Mouse (Mus musculus) forebrain, embryonic 14.5 days (tissue): ENCODE data around the gene Tuba4a. TPM values are rescaled to one million over a fixed set of nuclear protein-coding genes. Genes with fewer than 3 reads are reported as not detected.

Experiments used
- ATAC-seq: fragments of 200-750 bp; cut with Nextera tagmentation; 2 replicates; pipeline ENCODE4 v1.8.0; 2017; ENCODE audit warnings: mild to moderate bottlenecking, moderate library complexity
- DNase-seq: peaks from one replicate; pipeline ENCODE4 v3.0.0-alpha.2; 2015; ENCODE audit warnings: low spot score
- H3K27ac ChIP-seq: fragments of 300-500 bp; sonication (generic); 2 replicates; pipeline ENCODE4 v1.5.1; 2014; ENCODE audit warnings: low read depth, mild to moderate bottlenecking, control low read depth, low read length, moderate library complexity
- H3K27me3 ChIP-seq: fragments of 300-500 bp; sonication (generic); replicated peaks from 2 replicates; pipeline ENCODE4 v1.6.1; 2014; ENCODE audit warnings: low read length, control low read depth, mixed read lengths; ENCODE audit not compliant: control insufficient read depth, insufficient read depth
- H3K36me3 ChIP-seq: fragments of 300-500 bp; sonication (generic); 2 replicates; pipeline ENCODE4 v1.6.1; 2014; ENCODE audit warnings: low read length, control low read depth; ENCODE audit not compliant: control insufficient read depth, insufficient read depth
- H3K4me1 ChIP-seq: fragments of 300-500 bp; sonication (generic); 2 replicates; pipeline ENCODE4 v1.6.1; 2014; ENCODE audit warnings: antibody characterized with exemption, low read length, control low read depth; ENCODE audit not compliant: control insufficient read depth, insufficient read depth
- H3K4me2 ChIP-seq: fragments of 300-500 bp; sonication (generic); 2 replicates; pipeline ENCODE4 v1.6.1; 2014; ENCODE audit warnings: mild to moderate bottlenecking, control low read depth, low read length
- H3K4me3 ChIP-seq: fragments of 300-500 bp; sonication (generic); 2 replicates; pipeline ENCODE4 v1.5.1; 2014; ENCODE audit warnings: low read depth, low read length, control low read depth
- H3K9ac ChIP-seq: fragments of 300-500 bp; sonication (generic); 2 replicates; pipeline ENCODE4 v1.6.1; 2014; ENCODE audit warnings: mild to moderate bottlenecking, low read length, control low read depth, moderate library complexity
- H3K9me3 ChIP-seq: fragments of 300-500 bp; sonication (generic); replicated peaks from 2 replicates; pipeline ENCODE4 v1.6.1; 2016; ENCODE audit warnings: low read length, control low read depth, mixed read lengths; ENCODE audit not compliant: control insufficient read depth
- WGBS: fragments of 180-500 bp; shearing (Covaris S2); extraction: QIAGEN DNeasy Blood & Tissue Kit; methylation state at CpG from one replicate; pipeline ENCODE4 v1.1.7; 2014; 5-methylcytosine and 5-hydroxymethylcytosine counted together
- polyA plus RNA-seq: library from polyadenylated mRNA; unstranded; fragments of >200 nt; fragmentation: Nextera tagmentation; extraction: Ambion mirVana; gene quantifications from 2 replicates; pipeline ENCODE4 v1.2.1, GENCODE M21; 2014

The Tuba4a gene
- polyA plus RNA-seq, 1 experiment from 2014 or later = 21.3 TPM

GRCm38 (mm10) chr1:75252308-75252707, 32.6 kb upstream of the Tuba4a start:
- H3K27ac ChIP-seq = no peak overlapping the region
- no peaks in the 10 kb centered on the region for H3K9me3 ChIP-seq
- DNase-seq (no peak), ATAC-seq (no peak)
- no peak overlapping the region for H3K4me3 ChIP-seq
- no peaks in the 10 kb centered on the region for H3K36me3 ChIP-seq
- H3K4me1 ChIP-seq = peaks cover 15% of the 10 kb centered on the region; the same call in 1 of the 2 replicates
- H3K9ac ChIP-seq = no peak overlapping the region
- H3K4me2 ChIP-seq = no peak overlapping the region
- 72% methylated on average over 13 of the region's 13 CpGs for WGBS
- H3K27me3 ChIP-seq = no peaks in the 10 kb centered on the region

DNA sequence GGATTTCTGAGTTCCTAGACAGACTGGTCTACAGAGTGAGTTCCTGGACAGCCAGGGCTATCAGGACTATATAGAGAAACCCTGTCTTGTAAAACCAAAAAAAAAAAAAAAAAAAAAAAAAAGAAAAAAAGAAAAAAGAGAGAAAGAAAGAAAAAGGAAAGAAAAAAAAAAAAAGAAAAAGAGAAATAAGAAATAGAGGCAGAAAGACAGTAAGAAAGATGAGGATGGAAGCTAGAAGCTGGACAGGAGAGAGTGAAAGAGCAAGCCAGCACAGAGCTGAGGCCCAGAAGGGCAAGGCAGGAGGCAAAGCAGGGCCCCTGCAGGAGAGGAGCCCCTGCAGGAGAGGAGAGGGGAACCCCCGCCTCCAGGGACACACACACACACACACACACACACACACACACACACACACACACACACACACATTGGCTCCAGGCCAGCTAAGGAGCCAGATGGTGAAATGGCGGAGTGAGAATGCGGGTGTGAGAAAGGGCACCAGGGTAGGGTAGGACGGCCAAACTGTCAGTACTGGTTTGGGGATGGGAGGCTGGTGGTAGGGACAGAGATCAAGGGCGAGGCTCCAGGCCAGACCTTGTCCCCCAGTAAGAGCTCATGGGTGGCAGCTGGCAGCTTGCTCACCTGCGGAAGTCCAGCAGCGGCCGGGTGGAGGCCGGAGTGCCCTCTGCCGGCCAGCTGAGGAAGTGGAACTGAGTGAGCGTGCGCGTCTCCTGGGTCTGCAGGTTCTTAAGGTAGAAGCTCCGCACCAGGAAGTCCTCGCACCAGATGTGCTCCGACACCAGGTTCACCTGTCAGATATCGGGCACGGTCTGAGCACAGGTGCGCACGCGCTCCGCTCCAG, 31.7 kb upstream of the Tuba4a start:
- DNase-seq (peak; percentile 70), ATAC-seq (peak; percentile 40)
- no peaks in the 10 kb centered on the region for H3K9me3 ChIP-seq
- H3K36me3 ChIP-seq = no peaks in the 10 kb centered on the region
- H3K9ac ChIP-seq = no peak overlapping the region
- peak overlapping the region; percentile 5; the same call in 1 of the 2 replicates for H3K27ac ChIP-seq
- H3K4me3 ChIP-seq = no peak overlapping the region
- WGBS = 2% methylated on average over 21 of the region's 22 CpGs
- peaks cover 16% of the 10 kb centered on the region; the same call in 1 of the 2 replicates for H3K4me1 ChIP-seq
- H3K4me2 ChIP-seq = peak overlapping the region; percentile 50
- no peaks in the 10 kb centered on the region for H3K27me3 ChIP-seq

DNA sequence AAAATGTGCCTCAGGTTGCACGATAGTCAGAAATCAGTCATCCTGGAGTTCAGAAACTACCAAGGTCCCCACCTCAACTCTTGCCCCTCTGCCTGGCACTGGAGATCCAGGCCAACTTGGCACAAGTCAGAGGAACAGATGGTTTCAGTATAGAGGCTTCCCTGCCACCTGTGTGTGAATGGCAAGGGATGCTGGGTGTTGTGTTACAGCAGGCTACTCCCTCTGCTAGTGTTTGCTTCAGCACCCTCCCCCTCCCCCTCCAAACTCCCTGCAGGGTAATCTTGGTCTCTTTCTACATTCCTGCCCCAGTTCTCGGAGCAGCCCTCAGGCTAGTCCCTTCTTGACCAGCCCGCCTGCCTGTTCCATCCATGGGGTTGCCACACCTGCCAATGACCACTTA, 30.8 kb upstream of the Tuba4a start:
- no peak overlapping the region; the same call in 1 of the 2 replicates for H3K27ac ChIP-seq
- H3K9ac ChIP-seq = no peak overlapping the region
- peaks cover 16% of the 10 kb centered on the region; the same call in 1 of the 2 replicates for H3K4me1 ChIP-seq
- no peaks in the 10 kb centered on the region for H3K36me3 ChIP-seq
- peak; percentile 24; the same call in 1 of the 2 replicates for ATAC-seq
- H3K9me3 ChIP-seq = no peaks in the 10 kb centered on the region
- 48% methylated on average over 3 of the region's 3 CpGs for WGBS
- peak; percentile 59 for DNase-seq
- no peak overlapping the region for H3K4me3 ChIP-seq
- no peak overlapping the region for H3K4me2 ChIP-seq
- H3K27me3 ChIP-seq = no peaks in the 10 kb centered on the region

- no peak overlapping the region for H3K27ac ChIP-seq
- H3K4me2 ChIP-seq = no peak overlapping the region
- peak; percentile 28 for DNase-seq
- H3K9ac ChIP-seq = no peak overlapping the region
- H3K4me3 ChIP-seq = no peak overlapping the region
- peaks cover 16% of the 10 kb centered on the region; the same call in 1 of the 2 replicates for H3K4me1 ChIP-seq
- peaks cover 8% of the 10 kb centered on the region; the same call in 1 of the 2 replicates for H3K36me3 ChIP-seq
- WGBS = 50% methylated on average over 9 of the region's 9 CpGs
- no peaks in the 10 kb centered on the region for H3K27me3 ChIP-seq
- no peak for ATAC-seq
- H3K9me3 ChIP-seq = no peaks in the 10 kb centered on the region
Measured at GRCm38 (mm10) chr1:75248041-75248772, 28.5 kb upstream of the Tuba4a start.

DNA sequence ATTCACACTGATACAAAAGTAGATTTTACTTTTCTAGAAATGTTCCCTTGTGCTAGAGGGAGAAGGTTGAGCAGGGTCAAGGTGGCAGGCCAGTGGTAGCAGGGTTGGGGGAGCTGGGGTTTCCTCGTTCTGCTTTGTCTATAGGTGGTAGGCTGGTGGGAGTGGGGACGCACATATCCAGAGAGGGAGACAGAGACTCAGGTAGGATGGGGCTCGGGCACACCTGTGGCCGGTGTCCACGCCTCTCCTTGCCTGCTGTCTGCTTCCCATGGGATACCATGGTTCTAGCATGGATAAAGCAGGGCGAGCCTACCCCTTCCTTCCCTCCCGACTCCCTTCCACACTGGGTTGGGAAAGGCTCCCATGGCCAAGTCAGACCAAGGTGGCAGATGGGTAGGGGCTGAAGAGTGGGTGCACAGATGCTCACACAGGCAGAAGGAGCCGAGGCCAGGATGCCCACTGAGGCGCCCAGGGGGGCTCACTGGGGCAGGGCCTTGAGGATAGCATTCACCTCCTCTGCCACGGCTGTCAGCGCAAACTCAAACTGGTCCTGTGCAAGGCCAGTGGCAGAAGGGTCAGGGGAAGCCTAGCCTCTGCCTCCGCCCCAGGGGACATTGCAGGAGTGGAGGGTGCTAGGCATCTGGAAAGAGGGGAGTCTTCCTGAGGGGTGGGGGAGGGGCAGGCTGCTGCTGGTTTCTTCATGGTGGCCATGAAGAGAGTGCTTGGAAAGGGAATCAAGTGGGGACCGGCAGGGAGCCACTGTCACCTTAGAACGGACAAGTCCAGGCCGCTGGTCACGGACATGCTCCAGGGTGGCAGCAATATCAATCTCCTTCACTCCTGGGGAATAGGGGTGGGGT, 27.6 kb upstream of the Tuba4a start:
- no peaks in the 10 kb centered on the region for H3K27me3 ChIP-seq
- DNase-seq = no peak
- peaks cover 8% of the 10 kb centered on the region; the same call in 1 of the 2 replicates for H3K36me3 ChIP-seq
- WGBS = 83% methylated on average over 16 of the region's 16 CpGs
- peaks cover 16% of the 10 kb centered on the region; the same call in 1 of the 2 replicates for H3K4me1 ChIP-seq
- ATAC-seq = no peak
- no peak overlapping the region for H3K27ac ChIP-seq
- no peak overlapping the region for H3K9ac ChIP-seq
- no peaks in the 10 kb centered on the region for H3K9me3 ChIP-seq
- no peak overlapping the region for H3K4me2 ChIP-seq
- H3K4me3 ChIP-seq = no peak overlapping the region

DNA sequence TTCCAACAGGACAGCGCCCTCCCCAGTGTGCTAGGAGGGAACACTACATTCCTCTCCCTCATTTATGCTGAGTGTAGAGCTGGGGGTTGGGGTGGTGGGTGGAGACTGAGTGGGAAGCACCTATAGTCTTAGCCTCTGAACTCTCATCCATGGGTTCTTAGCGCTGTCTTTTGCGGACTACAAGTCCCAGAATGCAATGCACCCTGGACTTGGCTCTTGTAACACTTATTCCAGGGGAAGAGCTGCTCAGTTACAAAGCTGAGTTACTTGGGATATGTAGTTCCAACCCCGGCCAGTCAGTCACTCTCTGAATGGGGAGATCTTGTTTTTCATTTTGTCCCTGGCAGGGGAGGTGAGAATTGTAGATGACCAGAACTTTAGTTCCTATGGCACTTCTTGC, 25.2 kb upstream of the Tuba4a start:
- DNase-seq (peak; percentile 88), ATAC-seq (peak; percentile 88)
- Histone ChIP-seq H3K9me3 (no peaks in the 10 kb centered on the region), H3K36me3 (peaks cover 26% of the 10 kb centered on the region), H3K9ac (no peak overlapping the region), H3K4me1 (peaks cover 8% of the 10 kb centered on the region; the same call in 1 of the 2 replicates), H3K27ac (no peak overlapping the region), H3K4me2 (no peak overlapping the region), H3K4me3 (no peak overlapping the region), H3K27me3 (no peaks in the 10 kb centered on the region)
- WGBS = 12% methylated on average over 4 of the region's 4 CpGs

DNA sequence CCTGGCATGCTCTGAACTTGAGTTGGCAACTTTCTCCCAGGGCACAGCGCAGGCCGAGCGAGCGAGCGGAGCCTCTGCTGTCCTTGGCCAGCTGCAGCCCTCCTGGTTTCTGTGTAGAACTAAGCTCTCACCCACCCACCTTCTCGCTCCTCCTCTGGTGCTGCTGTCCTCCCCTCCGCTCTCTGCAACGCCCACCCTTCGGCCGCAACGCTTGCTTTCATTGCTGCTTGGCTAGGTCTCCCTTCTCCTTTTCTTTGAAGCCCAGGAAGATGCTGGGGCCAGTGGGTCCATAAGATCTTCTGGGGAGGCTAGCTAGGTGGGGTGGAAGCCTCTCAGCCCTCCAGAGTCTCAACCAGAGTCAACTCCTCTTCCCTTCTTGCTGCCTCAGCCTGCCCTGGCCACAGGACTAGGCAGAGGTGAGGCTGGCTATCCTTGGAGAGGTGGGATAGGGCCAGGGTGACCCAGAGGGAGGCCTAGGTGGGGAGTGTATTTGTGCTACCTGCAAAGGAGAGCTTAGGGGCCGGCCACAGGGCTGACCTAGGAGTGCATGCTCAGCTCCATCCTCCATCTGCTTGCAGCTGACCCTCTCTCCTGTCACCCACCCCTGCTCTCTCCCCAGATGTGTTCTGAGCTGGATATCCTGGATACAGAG, 24.6 kb upstream of the Tuba4a start:
- 87% methylated on average over 12 of the region's 12 CpGs for WGBS
- peaks cover 31% of the 10 kb centered on the region for H3K36me3 ChIP-seq
- DNase-seq (no peak), ATAC-seq (no peak; the same call in 1 of the 2 replicates)
- no peak overlapping the region for H3K27ac ChIP-seq
- no peaks in the 10 kb centered on the region for H3K9me3 ChIP-seq
- H3K4me2 ChIP-seq = no peak overlapping the region
- no peak overlapping the region for H3K4me3 ChIP-seq
- H3K9ac ChIP-seq = no peak overlapping the region
- peaks cover 8% of the 10 kb centered on the region; the same call in 1 of the 2 replicates for H3K4me1 ChIP-seq
- no peaks in the 10 kb centered on the region for H3K27me3 ChIP-seq

- Histone ChIP-seq H3K9ac (no peak overlapping the region), H3K4me3 (no peak overlapping the region), H3K27me3 (no peaks in the 10 kb centered on the region), H3K36me3 (peaks cover 31% of the 10 kb centered on the region), H3K4me1 (peaks cover 8% of the 10 kb centered on the region; the same call in 1 of the 2 replicates), H3K9me3 (no peaks in the 10 kb centered on the region), H3K27ac (no peak overlapping the region), H3K4me2 (no peak overlapping the region)
- no peak for ATAC-seq
- 86% methylated on average over 14 of the region's 14 CpGs for WGBS
- no peak for DNase-seq
Measured at GRCm38 (mm10) chr1:75243411-75243810, 23.7 kb upstream of the Tuba4a start.
